In the genomic region with DNA sequence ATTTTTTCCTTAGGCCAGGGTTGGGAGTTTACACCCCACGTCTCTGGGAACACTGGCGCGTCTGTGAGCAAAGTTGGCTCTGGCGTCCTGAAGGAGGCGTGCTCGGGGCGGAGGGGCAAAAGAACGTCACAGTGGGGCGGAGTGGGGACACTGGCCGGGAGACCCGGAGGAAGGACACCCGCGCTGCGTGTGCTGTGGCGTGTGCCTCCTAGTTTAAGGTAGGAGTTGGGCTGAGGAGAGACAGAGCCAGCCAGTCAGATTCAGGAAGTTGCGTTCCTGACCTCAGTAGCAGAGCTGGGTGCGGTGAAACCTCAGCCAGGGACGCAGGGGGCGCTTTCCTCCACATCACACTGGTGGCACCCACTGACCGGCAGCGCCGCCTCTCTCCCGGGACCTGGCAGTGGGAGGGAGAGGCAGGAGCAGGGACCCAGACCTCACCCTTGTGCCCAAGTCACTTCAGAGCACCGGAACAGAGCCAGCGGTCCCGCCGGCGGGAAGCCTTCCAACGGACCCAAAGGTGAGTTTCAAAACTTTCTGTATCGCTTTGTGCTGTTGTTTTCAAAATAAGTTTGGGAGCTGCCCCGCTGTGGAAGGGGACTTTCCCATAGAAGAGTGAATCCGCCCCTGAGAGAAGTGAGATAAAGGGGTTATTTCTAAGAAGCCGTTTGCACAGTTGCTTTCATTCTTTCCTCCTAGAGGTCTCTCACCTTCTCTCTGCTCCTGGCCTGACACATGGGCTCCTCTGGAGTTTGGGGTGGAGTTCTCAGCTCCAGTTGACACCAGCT, we compare ENCODE assay signal across 8 mouse cellular contexts. TPM values are rescaled to one million over a fixed set of nuclear protein-coding genes. Genes with fewer than 3 reads are reported as not detected.
DNase-seq lines count a peak whose midpoint lies in the region; ATAC-seq lines count a peak whose summit lies in the region.

A gene (plus strand): TSS at position 146 of the 785 bp plus-strand sequence.

- H3K9me3 ChIP-seq in forebrain, embryonic 15.5 days, result no peaks in the 10 kb centered on the region
- H3K9me3 ChIP-seq in limb, embryonic 12.5 days, result no peaks in the 10 kb centered on the region
- no peaks in the 10 kb centered on the region for H3K9me3 ChIP-seq in midbrain, embryonic 12.5 days

- H3K27me3 ChIP-seq in forebrain, embryonic 15.5 days, result no peaks in the 10 kb centered on the region
- H3K27me3 ChIP-seq in limb, embryonic 12.5 days, result 0 out of 2 replicates have a peak, but pooled peaks cover 7% of the 10 kb centered on the region
- peaks cover 3% of the 10 kb centered on the region; the same call in 1 of the 2 replicates for H3K27me3 ChIP-seq in midbrain, embryonic 12.5 days

- H3K27ac ChIP-seq in forebrain, embryonic 15.5 days (replicated peaks), result no peak within 1 kb of the TSS
- H3K27ac ChIP-seq in limb, embryonic 12.5 days, result no peak within 1 kb of the TSS
- H3K27ac ChIP-seq in midbrain, embryonic 12.5 days (replicated peaks), result no peak within 1 kb of the TSS

- peak within 1 kb of the TSS; percentile 46 for H3K4me2 ChIP-seq in forebrain, embryonic 15.5 days (replicated peaks)
- peak within 1 kb of the TSS; percentile 76 for H3K4me2 ChIP-seq in limb, embryonic 12.5 days
- peak within 1 kb of the TSS; percentile 66 for H3K4me2 ChIP-seq in midbrain, embryonic 12.5 days (replicated peaks)

- H3K4me1 ChIP-seq in forebrain, embryonic 15.5 days, result peaks cover 7% of the 10 kb centered on the region
- no peaks in the 10 kb centered on the region for H3K4me1 ChIP-seq in limb, embryonic 12.5 days (replicated peaks)
- H3K4me1 ChIP-seq in midbrain, embryonic 12.5 days, result peaks cover 9% of the 10 kb centered on the region; the same call in 1 of the 2 replicates

- ATAC-seq in frontal cortex, adult (ENCODE audit: low TSS enrichment), result peak; percentile 64
- peak; percentile 60; the same call in 1 of the 2 replicates for ATAC-seq in forebrain, embryonic 15.5 days (replicated peaks)
- ATAC-seq in hematopoietic stem cell, adult 5-6 weeks (replicated peaks in 1 of 2; ENCODE audit: insufficient read depth in 1 of 2, low FRiP score in 2 of 2, low TSS enrichment in 1 of 2, low read depth in 1 of 2, poor library complexity in 2 of 2, severe bottlenecking in 2 of 2), result peak; percentile 91 to 93
- peak; percentile 74 for ATAC-seq in limb, embryonic 12.5 days (ENCODE audit: insufficient number of reproducible peaks, insufficient read depth, low FRiP score, low TSS enrichment, low read depth)
- ATAC-seq in midbrain, embryonic 12.5 days (ENCODE audit: low FRiP score, low read depth), result peak; percentile 44; the same call in 1 of the 2 replicates

- H3K4me3 ChIP-seq in forebrain, embryonic 15.5 days, result peak within 1 kb of the TSS; percentile 31
- H3K4me3 ChIP-seq in limb, embryonic 12.5 days (replicated peaks), result peak within 1 kb of the TSS; percentile 49
- peak within 1 kb of the TSS; percentile 41 for H3K4me3 ChIP-seq in midbrain, embryonic 12.5 days

- 2% methylated on average over 33 of the region's 33 CpGs for WGBS in forebrain, embryonic 15.5 days
- 3% methylated on average over 33 of the region's 33 CpGs for WGBS in limb, embryonic 12.5 days
- 3% methylated on average over 33 of the region's 33 CpGs for WGBS in midbrain, embryonic 12.5 days

- DNase-seq in frontal cortex, postnatal 25 days (ENCODE audit: low spot score in 2 of 2), result no peak
- peak; percentile 74 for DNase-seq in c-Kit-positive CD71-positive TER-119-positive erythroid progenitor cells, embryonic 14.5 days (ENCODE audit: low spot score)
- DNase-seq in spleen, postnatal 10 days (ENCODE audit: low spot score in 2 of 2), result peak; percentile 85

- H3K9ac ChIP-seq in forebrain, embryonic 15.5 days (replicated peaks), result peak within 1 kb of the TSS; percentile 19; the same call in 1 of the 2 replicates
- H3K9ac ChIP-seq in limb, embryonic 12.5 days (replicated peaks), result peak within 1 kb of the TSS; percentile 63
- H3K9ac ChIP-seq in midbrain, embryonic 12.5 days (replicated peaks), result peak within 1 kb of the TSS; percentile 49

- H3K36me3 ChIP-seq in forebrain, embryonic 15.5 days, result no peaks in the 10 kb centered on the region
- no peaks in the 10 kb centered on the region for H3K36me3 ChIP-seq in limb, embryonic 12.5 days
- H3K36me3 ChIP-seq in midbrain, embryonic 12.5 days, result no peaks in the 10 kb centered on the region

RNA-seq across cellular contexts. Expression of the gene that starts here (rescaled TPM):
- polyA plus RNA-seq in forebrain, embryonic 15.5 days (2015; fragmentation: Nextera tagmentation; extraction: Ambion mirVana), result 2.1 and 2.7 TPM in 2 replicates
- 23.5 and 34.6 TPM in 2 replicates for total RNA-seq in hematopoietic stem cell, adult 5-6 weeks (2017)
- 3.5 and 3.8 TPM in 2 replicates for polyA plus RNA-seq in limb, embryonic 12.5 days (2016; fragmentation: Nextera tagmentation; extraction: Ambion mirVana)
- 1.6 and 2.7 TPM in 2 replicates for polyA plus RNA-seq in midbrain, embryonic 12.5 days (2016; fragmentation: Nextera tagmentation; extraction: Ambion mirVana)

Comparison
In these comparisons a context has a peak if more than half of its experiments do, and no peak if none do; other contexts are left out.
1. DNase-seq: peak in c-Kit-positive CD71-positive TER-119-positive erythroid progenitor cells, embryonic 14.5 days (single experiment) and spleen, postnatal 10 days (2 of 2); none in frontal cortex, postnatal 25 days (0 of 2).
2. Peak in every context shown above with its lines, with median percentiles within 50 percentile points of each other: ATAC-seq, H3K4me2 ChIP-seq, H3K4me3 ChIP-seq and H3K9ac ChIP-seq.